Mouse (Mus musculus): ENCODE measurements around the gene Crnkl1. TPM values are rescaled to one million over a fixed set of nuclear protein-coding genes. Genes with fewer than 3 reads are reported as not detected.

Gene Crnkl1
- polyA plus RNA-seq, 1 experiment from 2014 or later: 26.2 TPM

Small RNA genes within 50 kb of the gene (microRNA-seq; reads per million reads assigned to microRNA genes)
- gene Gm25026: not detected

Other genes with a start within 250 kb of the Crnkl1 start
- gene Naa20, start 32.9 kb downstream of the Crnkl1 start, polyA plus RNA-seq (2015; fragmentation: Nextera tagmentation; extraction: Ambion mirVana): 127 and 135 TPM in 2 replicates
- 2.2 and 4.7 TPM in 2 replicates for gene Cfap61, start 230 bp downstream of the Crnkl1 start, polyA plus RNA-seq (2015; fragmentation: Nextera tagmentation; extraction: Ambion mirVana)

Data from neural tube, embryonic 13.5 days (tissue).